Mouse (Mus musculus) limb, embryonic 11.5 days (tissue): Measurements from ENCODE around the gene Prss22. TPM values are rescaled to one million over a fixed set of nuclear protein-coding genes. Genes with fewer than 3 reads are reported as not detected.

Source experiments
- ATAC-seq: fragments of 200-750 bp; cut with Nextera tagmentation; 2 replicates; pipeline ENCODE4 v1.8.0; 2017; ENCODE audit warnings: low read depth; ENCODE audit not compliant: insufficient number of reproducible peaks, low FRiP score, low TSS enrichment
- DNase-seq: peaks from one replicate; pipeline ENCODE4 v3.0.0-alpha.2; 2015; ENCODE audit warnings: low spot score
- H3K27ac ChIP-seq: fragments of 300-500 bp; sonication (generic); replicated peaks from 2 replicates; pipeline ENCODE4 v1.5.1; 2014; ENCODE audit warnings: low read depth, mild to moderate bottlenecking, low read length
- H3K27me3 ChIP-seq: fragments of 300-500 bp; sonication (generic); 2 replicates; pipeline ENCODE4 v1.6.1; 2014; ENCODE audit warnings: mild to moderate bottlenecking, low read length, mixed read lengths; ENCODE audit not compliant: control insufficient read depth, insufficient read depth
- H3K36me3 ChIP-seq: fragments of 300-500 bp; sonication (generic); 2 replicates; pipeline ENCODE4 v1.6.1; 2014; ENCODE audit warnings: mild to moderate bottlenecking, low read length, moderate library complexity, mixed read lengths; ENCODE audit not compliant: control insufficient read depth, insufficient read depth
- H3K4me1 ChIP-seq: fragments of 300-500 bp; sonication (generic); 2 replicates; pipeline ENCODE4 v1.6.1; 2014; ENCODE audit warnings: low read length, mixed read lengths; ENCODE audit not compliant: control insufficient read depth, insufficient read depth
- H3K4me2 ChIP-seq: fragments of 300-500 bp; sonication (generic); 2 replicates; pipeline ENCODE4 v1.6.1; 2014; ENCODE audit warnings: low read depth, mild to moderate bottlenecking, moderate library complexity; ENCODE audit not compliant: severe bottlenecking
- H3K4me3 ChIP-seq: fragments of 300-500 bp; sonication (generic); 2 replicates; pipeline ENCODE4 v1.5.1; 2014; ENCODE audit warnings: low read depth, low read length
- H3K9ac ChIP-seq: fragments of 300-500 bp; sonication (generic); 2 replicates; pipeline ENCODE4 v1.6.1; 2014; ENCODE audit warnings: mild to moderate bottlenecking, low read length
- H3K9me3 ChIP-seq: fragments of 300-500 bp; sonication (generic); 2 replicates; pipeline ENCODE4 v1.6.1; 2016; ENCODE audit warnings: low read length; ENCODE audit not compliant: control insufficient read depth
- WGBS: fragments of 180-500 bp; shearing (Covaris S2); extraction: QIAGEN DNeasy Blood & Tissue Kit; methylation state at CpG from one replicate; pipeline ENCODE4 v1.1.7; 2014; 5-methylcytosine and 5-hydroxymethylcytosine counted together
- polyA plus RNA-seq: library from polyadenylated mRNA; unstranded; fragments of >200 nt; fragmentation: Nextera tagmentation; extraction: Ambion mirVana; gene quantifications from 2 replicates; pipeline ENCODE4 v1.2.1, GENCODE M21; 2014

The Prss22 gene
- 0.99 and 1.4 TPM in 2 replicates for polyA plus RNA-seq

GRCm38 (mm10) chr17:23997901-23998300 lies at the start of gene Prss22:
Prss22 (minus strand) TSS chr17:23998100.
- no peak for DNase-seq
- no peak within 1 kb of the TSS for H3K9ac ChIP-seq
- no peaks in the 10 kb centered on the region for H3K9me3 ChIP-seq
- 60% methylated on average over 2 of the region's 2 CpGs for WGBS
- H3K4me3 ChIP-seq, result no peak within 1 kb of the TSS
- no peak within 1 kb of the TSS for H3K4me2 ChIP-seq
- H3K27me3 ChIP-seq, result no peaks in the 10 kb centered on the region; the same call in 1 of the 2 replicates
- H3K4me1 ChIP-seq, result peaks cover 4% of the 10 kb centered on the region; the same call in 1 of the 2 replicates
- no peak within 1 kb of the TSS for H3K27ac ChIP-seq
- no peaks in the 10 kb centered on the region for H3K36me3 ChIP-seq
- ATAC-seq, result no peak

- Histone ChIP-seq H3K4me3 (no peak overlapping the region), H3K36me3 (peaks cover 13% of the 10 kb centered on the region; the same call in 1 of the 2 replicates), H3K4me1 (no peaks in the 10 kb centered on the region), H3K9ac (no peak overlapping the region), H3K27ac (no peak overlapping the region), H3K27me3 (no peaks in the 10 kb centered on the region), H3K4me2 (no peak overlapping the region), H3K9me3 (no peaks in the 10 kb centered on the region)
- DNase-seq (no peak), ATAC-seq (no peak)
- 45% methylated on average over 5 of the region's 5 CpGs for WGBS
Measured at GRCm38 (mm10) chr17:24046026-24046425, 48.1 kb upstream of the Prss22 start.

GRCm38 (mm10) chr17:24045608-24046007 lies 47.7 kb upstream of the Prss22 start:
- WGBS, result 79% methylated on average over 10 of the region's 10 CpGs
- Histone ChIP-seq H3K9me3 (no peaks in the 10 kb centered on the region), H3K27me3 (no peaks in the 10 kb centered on the region), H3K36me3 (peaks cover 11% of the 10 kb centered on the region; the same call in 1 of the 2 replicates), H3K9ac (no peak overlapping the region), H3K4me2 (no peak overlapping the region), H3K27ac (no peak overlapping the region), H3K4me1 (no peaks in the 10 kb centered on the region), H3K4me3 (no peak overlapping the region)
- ATAC-seq, result no peak
- no peak for DNase-seq

GRCm38 (mm10) chr17:24044482-24044881 lies 46.6 kb upstream of the Prss22 start:
- no peak overlapping the region for H3K4me2 ChIP-seq
- no peaks in the 10 kb centered on the region for H3K4me1 ChIP-seq
- H3K4me3 ChIP-seq, result no peak overlapping the region
- no peak overlapping the region for H3K9ac ChIP-seq
- no peak overlapping the region for H3K27ac ChIP-seq
- DNase-seq (no peak), ATAC-seq (no peak)
- H3K36me3 ChIP-seq, result peaks cover 6% of the 10 kb centered on the region; the same call in 1 of the 2 replicates
- no peaks in the 10 kb centered on the region for H3K9me3 ChIP-seq
- WGBS, result 69% methylated on average over 5 of the region's 5 CpGs
- H3K27me3 ChIP-seq, result no peaks in the 10 kb centered on the region

- Histone ChIP-seq H3K27me3 (no peaks in the 10 kb centered on the region), H3K4me2 (no peak within 1 kb of the TSS), H3K9me3 (no peaks in the 10 kb centered on the region), H3K4me1 (no peaks in the 10 kb centered on the region), H3K36me3 (no peaks in the 10 kb centered on the region), H3K4me3 (no peak within 1 kb of the TSS), H3K27ac (no peak within 1 kb of the TSS), H3K9ac (no peak within 1 kb of the TSS)
- ATAC-seq (no peak), DNase-seq (no peak)
- WGBS, result 69% methylated on average over 4 of the region's 4 CpGs
Measured at GRCm38 (mm10) chr17:24037844-24038243, 39.9 kb upstream of the Prss22 start, which contains the start of gene Prss27. Prss27 (plus strand) TSS chr17:24038144.

GRCm38 (mm10) chr17:24037360-24037759 lies 39.5 kb upstream of the Prss22 start:
- 81% methylated on average over 13 of the region's 13 CpGs for WGBS
- Histone ChIP-seq H3K9me3 (no peaks in the 10 kb centered on the region), H3K4me3 (no peak overlapping the region), H3K27me3 (no peaks in the 10 kb centered on the region), H3K36me3 (no peaks in the 10 kb centered on the region), H3K4me2 (no peak overlapping the region), H3K9ac (no peak overlapping the region), H3K4me1 (no peaks in the 10 kb centered on the region), H3K27ac (no peak overlapping the region)
- no peak for ATAC-seq
- no peak for DNase-seq

GRCm38 (mm10) chr17:24036954-24037353 lies 39.1 kb upstream of the Prss22 start:
- WGBS, result 74% methylated on average over 6 of the region's 6 CpGs
- Histone ChIP-seq H3K9ac (no peak overlapping the region), H3K36me3 (no peaks in the 10 kb centered on the region), H3K4me2 (no peak overlapping the region), H3K4me3 (no peak overlapping the region), H3K27ac (no peak overlapping the region), H3K9me3 (no peaks in the 10 kb centered on the region), H3K4me1 (no peaks in the 10 kb centered on the region), H3K27me3 (no peaks in the 10 kb centered on the region)
- ATAC-seq (no peak), DNase-seq (no peak)

GRCm38 (mm10) chr17:24035087-24035486 lies 37.2 kb upstream of the Prss22 start:
- DNase-seq (no peak), ATAC-seq (no peak)
- Histone ChIP-seq H3K9ac (no peak overlapping the region), H3K4me1 (no peaks in the 10 kb centered on the region), H3K9me3 (no peaks in the 10 kb centered on the region), H3K36me3 (no peaks in the 10 kb centered on the region), H3K4me3 (no peak overlapping the region), H3K27me3 (no peaks in the 10 kb centered on the region), H3K27ac (no peak overlapping the region), H3K4me2 (no peak overlapping the region)
- WGBS, result 80% methylated on average over 7 of the region's 7 CpGs

- no peak overlapping the region for H3K9ac ChIP-seq
- ATAC-seq (no peak), DNase-seq (no peak)
- no peak overlapping the region for H3K4me2 ChIP-seq
- no peaks in the 10 kb centered on the region for H3K9me3 ChIP-seq
- no peaks in the 10 kb centered on the region for H3K27me3 ChIP-seq
- no peaks in the 10 kb centered on the region for H3K4me1 ChIP-seq
- H3K4me3 ChIP-seq, result no peak overlapping the region
- 70% methylated on average over 12 of the region's 22 CpGs for WGBS
- no peaks in the 10 kb centered on the region for H3K36me3 ChIP-seq
- H3K27ac ChIP-seq, result no peak overlapping the region
Measured at GRCm38 (mm10) chr17:24030551-24030950, 32.7 kb upstream of the Prss22 start.
